Mouse (Mus musculus): ENCODE results near the gene Vtcn1.
A peak's percentile ranks its signal among the peaks of the same experiment; 100 is the strongest.
"Not testable (repeated sequence)": the region's sequence is repeated elsewhere in the genome, so short reads cannot be mapped to it uniquely, and the experiment has no call there.

Vtcn1 gene

DNA sequence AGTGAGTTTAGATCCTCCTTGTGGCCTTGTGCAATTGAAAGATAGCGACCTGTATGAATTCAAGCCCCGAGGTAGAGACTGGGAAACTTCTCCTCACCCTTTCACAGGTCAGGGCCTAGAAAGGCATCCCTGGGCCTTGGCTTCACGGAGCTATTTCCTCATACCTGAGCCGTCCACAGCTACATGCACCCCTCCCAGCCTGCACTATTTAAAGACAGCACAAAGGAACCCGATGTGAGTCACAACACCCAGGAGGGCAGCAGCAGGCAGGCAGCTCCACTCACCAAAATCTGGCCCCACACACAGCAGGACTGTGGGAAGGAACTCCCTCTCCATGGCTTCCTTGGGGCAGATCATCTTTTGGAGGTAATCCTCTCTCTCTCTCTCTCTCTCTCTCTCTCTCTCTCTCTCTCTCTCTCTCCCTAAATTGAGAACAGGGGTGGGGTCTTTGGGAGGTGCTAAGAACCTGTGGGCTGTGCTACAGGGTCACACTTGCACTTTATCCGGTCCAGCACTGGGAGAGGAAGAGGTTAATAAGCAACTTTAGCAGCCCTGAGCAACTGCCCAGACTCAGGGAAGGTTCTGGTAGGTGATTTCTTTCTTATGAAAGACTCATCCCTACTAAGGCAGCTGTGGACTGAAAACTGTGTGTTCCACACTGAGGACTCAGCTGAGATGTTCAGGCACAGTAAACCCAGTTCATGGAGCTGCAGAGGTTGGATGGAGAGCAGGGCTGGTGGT lies at the start of gene Vtcn1:
Vtcn1 (plus strand) TSS at position 235 of the 741 bp plus-strand sequence.
- DNase-seq, result no peak

DNA sequence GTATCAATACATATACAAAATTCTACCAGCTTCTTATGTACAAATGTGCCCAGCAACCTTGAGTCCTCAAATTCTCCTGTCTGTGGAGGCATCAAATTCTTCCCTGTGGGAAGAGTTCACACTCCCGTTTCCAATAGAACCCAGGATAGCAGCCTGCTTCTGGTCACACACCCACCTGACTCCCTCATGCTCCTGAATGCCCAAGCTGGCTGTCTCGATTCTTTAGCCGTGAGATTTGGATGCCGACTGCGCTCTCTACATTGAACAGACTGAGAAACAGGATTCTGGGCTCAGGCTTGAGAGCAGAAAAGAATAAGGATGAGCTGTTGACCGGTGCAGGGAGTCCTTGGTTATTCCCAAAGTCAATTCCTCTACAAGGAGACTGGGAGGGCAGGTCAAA lies 48.3 kb upstream of the Vtcn1 start:
- no peak for DNase-seq

DNA sequence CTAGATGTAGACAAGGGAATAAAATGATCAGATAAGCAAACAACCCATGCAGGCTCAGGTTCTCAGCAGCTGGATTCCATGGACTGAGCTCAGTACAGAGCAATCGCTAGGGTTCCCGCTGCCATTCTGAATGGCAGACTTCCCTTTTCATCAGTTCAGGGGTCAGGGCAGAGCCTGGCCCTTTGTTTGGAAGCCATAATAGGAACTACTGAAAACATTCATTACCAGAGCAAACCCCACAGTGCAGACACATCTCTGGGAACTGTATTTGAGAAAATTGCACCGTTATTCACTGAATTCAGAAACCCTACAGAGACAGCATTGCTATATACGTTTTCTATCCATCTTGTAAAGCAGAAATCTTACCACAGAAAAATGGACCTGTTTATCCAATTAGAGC lies 47.7 kb upstream of the Vtcn1 start:
- DNase-seq, result no peak

DNA sequence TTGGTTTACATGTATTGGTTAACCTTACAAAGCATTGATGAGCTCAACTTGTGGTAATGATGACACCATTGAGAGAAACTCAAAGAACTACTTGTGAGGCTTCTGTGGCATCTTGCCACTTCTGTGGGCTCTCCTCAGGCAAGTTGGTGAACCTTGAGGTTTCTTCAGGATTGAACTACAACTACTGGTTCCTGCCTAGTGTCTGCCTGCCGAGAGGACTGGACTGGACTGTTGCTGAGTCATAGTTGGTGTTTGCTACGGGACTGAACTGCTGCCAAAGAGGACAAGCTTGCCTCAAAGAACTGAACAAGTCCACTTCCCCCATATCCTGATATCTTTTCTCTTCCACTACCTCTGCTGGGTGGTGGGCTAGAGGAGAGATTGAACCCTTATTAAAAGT lies 39.2 kb upstream of the Vtcn1 start:
- no peak for DNase-seq

DNA sequence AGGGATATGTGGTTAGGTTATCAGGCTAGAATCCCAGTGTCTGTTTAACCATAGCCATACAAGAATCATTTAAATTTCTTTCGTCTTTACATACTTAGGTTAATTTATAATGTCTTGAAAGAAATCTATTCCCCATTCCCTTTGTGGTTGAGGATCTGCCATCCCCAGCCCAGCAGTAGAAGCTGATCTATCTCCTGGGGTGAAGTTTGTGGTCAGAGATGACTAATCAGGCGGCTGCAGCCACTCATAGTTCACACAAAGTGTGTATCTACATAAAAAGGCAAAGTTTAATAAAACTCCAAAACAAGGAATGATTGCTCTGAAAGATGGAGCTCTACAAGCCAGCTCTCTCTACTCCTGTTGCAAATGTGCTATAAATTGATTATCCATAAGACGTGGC lies 33.6 kb upstream of the Vtcn1 start:
- DNase-seq, result no peak

DNA sequence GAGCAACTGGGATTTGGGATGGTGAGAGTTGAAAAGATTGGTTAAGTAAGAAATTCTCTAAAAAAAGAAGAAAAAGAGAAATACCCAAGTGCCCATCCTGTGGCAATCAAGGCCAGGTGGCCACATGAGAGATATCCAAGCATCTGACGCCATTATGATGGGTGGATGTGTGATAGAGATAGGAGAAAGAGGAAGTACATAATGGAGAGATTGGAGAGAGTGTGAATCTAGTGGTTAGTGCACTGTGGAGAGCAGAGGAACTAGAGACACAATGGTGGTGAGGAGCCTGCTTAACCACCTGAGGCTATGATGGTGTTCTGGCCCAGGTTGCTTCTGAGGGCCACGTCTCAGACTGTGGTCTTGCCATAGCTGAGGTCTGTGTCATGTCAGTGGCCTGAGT lies 31.9 kb upstream of the Vtcn1 start:
- no peak for DNase-seq

DNA sequence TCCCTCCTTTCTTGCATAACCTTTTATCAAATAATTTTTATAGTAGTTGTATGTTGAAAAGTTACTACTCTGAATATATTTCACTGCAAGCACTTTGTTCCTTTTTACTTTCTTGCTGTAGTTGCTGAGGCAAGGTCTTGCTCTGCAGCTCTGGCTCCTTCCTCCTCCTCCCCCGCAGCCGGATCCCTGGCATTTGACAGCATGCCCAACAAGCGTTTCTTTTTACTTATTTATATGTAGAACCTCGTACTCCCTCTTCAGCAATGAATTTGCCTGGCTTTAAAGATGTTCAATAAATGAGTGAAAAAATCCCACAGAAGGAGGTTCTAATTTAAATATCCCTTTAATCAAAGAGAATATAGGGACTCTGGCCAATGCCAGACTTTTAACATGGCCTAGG lies 28.7 kb upstream of the Vtcn1 start:
- peak; percentile 25 for DNase-seq

DNA sequence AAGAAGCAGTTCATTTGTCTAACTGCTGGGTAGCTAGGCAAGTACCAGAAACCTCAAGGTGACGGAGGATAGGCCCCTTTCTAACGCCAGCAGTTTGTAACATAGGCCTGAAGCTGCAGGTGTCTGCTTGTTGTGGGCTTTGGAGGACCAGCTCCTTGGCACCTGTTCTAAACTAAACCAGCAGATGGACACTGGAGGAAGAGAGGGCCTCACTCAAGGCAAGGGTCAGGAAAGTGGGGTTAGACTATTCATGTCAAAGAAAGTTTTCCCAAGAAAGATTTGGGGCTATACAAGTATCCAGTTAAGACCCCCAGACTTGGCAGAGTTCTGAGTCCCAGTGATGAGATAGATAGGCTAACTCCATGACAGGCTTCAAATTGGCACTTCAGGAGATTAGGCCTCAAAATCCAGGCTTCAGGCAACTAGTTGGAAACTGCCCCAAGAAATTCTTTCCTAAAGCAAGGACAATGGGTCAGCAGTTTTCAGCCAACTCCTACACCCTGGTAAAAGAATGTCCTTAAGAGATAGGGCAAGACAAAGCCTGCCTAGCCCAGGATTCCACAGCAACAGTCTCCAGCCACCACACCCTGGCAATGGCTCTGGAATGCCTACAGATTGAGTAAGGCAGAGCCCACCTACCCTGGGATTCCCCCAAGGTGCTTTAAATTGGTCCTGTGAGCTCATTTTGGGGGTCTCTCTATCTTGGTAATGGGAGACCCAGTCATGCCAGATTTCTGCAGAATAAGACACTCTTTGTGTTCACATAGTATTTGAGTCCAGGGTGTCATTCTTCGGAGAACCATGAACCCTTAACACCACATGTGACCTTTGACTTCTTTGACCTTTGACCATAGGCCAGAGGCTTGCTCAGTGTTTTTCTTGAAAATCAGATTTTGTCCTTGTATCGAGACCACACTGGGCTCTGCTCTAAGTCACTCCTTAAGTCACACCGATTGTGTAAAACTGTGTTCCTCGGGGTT lies 27.8 kb upstream of the Vtcn1 start:
- DNase-seq, result peak; percentile 55

DNA sequence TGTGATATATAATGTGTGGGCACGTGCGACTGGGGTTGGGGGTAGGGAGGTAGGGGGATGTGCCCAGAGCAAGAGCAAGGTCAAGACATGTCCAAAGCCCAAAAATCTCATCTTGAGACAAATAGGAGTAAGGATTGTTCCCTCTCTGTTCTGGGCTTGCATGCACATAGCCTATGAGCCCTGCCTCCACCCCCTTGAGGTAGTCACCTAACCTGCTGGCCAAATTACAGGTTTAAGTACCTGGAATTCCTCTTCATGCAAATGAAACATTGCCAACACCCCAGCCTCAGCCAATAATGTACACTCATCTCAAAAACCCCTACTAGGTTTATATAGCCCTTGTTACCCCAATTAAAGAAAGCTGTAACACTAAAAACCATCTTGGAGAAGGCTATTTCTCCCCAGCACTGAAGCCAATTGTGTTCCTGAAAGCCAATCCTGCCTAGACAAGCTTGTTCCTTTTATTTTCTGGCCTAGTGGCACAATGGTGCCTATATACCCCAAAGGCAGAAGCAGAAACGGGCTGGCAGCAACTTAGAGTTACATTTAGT lies 26.3 kb upstream of the Vtcn1 start:
- DNase-seq, result no peak

DNA sequence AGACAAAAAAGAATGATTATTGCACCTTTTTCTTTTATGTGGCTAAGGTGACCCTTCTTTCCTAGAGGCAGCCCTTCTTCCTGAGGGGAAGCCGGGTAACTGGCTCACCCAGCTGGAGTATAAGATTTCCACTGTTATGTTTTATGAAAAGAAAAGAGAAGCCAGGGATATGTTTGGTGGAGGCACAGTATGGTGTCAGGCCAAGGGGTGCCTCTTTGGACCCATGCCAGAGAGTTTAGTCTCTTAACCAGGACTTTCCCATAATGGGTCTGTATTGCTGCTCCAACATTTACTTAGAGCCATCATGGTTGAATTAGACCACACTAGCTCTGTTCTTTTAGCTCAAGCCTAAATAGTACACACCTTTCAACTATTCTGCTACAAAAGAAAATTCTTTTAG lies 20.3 kb upstream of the Vtcn1 start:
- no peak for DNase-seq

DNA sequence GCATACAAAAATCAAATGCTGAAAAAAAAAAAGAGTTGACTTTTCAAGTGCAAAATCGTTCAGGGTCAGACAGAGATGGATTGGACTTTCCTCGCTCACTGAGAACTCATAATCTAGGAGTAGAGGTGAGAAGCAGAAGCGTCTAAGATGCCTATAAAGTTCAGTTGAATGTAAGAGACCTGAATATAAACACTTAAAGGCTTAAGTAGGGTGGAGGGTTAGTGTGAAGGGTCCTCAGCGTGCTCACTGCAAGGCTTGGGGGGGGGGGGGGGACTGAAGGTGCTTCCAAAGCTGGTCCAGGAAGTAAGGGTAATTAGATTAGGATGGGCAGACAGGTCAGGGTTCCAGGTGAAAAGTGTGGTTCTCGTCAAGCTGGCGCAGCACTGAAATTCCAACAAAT lies 19.3 kb upstream of the Vtcn1 start:
- no peak for DNase-seq

DNA sequence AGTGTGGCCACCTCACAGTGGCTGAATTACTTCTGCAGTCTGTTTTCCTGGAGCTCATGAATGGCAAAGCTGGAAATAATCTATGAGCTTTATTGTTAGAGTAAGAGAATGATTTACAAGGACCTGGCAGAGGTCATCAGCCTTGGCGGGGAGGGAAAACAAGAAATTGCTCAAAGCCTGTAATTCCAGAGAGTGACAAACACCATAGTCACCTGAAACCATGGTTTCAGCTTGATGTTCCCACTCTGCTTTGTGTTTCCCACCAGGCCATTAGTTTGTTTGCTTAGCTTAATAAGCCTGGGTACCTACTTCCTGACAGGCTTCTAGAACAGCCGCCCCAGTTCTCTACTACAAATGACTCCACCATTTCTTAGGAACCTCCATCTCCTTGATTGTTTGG lies 14.8 kb upstream of the Vtcn1 start:
- no peak for DNase-seq

DNA sequence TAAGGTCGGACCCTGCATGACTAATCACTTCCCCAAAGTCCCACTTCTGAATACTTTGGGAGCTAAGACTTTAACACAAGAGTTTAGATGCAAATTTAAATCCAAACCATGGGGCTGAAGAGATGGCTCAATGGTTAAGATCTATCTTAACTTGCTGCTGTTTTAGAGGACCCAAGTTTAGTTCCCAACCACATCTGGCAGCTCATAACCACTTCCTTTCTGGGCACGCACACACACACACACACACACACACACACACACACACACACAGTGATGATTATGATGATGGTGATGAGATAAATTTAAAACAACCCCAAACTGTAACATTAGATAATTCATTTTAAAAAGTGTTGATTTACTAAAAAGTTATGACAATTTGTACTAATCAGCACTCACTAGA lies 13.4 kb upstream of the Vtcn1 start:
- no peak for DNase-seq

DNA sequence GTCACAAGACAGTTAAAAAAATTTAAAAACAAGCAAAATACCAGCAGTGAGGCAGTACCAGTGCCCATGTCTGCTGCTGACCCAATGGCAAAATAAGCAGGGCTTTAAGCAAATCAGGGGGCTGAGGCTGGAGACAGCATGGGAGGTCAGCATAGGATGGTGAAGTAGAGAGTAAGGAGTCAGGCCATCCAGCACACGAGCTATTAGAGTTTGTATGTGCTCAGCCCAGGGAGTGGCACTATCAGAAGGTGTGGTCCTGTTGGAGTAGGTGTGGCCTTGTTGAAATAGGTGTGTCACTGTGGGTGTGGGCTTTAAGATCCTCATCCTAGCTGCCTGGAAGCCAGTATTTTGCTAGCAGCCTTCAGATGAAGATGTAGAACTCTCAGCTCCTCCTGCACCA lies 9.8 kb upstream of the Vtcn1 start:
- DNase-seq, result not testable (repeated sequence)

DNA sequence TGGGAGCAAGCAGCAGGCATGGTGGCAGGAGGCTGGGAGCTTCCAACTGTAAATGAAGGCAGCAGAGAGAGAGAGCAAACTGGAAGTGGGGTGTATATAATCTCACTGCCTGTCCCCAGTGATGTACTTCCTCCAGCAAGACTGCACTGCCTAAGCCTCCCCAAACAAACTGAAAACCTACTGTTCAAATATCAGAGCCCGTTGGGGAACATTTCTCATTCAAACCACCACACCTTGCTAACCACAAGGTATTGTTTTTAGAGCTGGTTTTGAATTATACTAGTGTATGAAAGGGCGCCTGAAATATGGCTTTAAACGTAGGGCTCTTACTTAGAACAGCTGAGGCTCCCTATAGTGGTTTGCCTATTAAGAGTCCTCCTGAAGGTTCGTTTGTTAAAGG lies 6.5 kb upstream of the Vtcn1 start:
- DNase-seq, result no peak

DNA sequence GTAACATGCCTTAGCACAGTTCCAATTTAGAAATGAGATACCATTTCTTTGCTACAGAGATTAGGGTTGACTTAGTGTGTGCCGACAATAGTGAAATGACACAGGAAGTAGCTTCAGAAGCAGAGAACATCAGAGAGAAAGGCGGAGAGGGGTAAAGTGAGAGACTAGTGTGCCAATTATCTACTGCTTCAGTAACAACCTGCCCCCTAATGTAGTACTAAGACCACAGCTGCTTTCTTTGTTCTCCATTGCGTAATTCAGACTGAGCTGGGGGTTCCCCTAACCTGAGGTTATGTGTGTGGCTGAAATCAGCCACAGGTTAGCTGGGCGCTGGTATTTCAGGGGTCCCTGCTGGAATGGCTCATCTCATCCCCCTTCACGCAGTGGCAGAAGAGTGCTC lies 5.7 kb upstream of the Vtcn1 start:
- DNase-seq, result no peak

DNA sequence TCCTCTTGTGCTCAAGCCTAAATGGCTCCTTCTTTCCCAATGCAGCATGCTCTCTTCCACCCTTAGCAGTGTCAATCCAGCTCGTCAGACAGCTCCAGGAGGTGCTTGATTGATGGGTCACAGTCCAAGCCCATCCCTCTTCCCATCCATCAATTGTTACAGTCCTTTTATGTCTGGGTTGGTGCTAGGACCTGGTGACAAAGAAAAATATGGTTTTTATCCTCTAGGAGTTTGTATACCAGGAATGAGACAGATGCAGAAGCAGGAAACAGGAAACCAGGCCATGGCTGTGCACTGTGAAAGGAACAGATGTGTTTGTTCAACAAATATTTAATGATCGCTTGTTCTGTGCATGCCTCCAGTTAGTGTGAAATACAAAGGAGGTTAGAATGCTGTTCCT lies 4.4 kb upstream of the Vtcn1 start:
- DNase-seq, result no peak

DNA sequence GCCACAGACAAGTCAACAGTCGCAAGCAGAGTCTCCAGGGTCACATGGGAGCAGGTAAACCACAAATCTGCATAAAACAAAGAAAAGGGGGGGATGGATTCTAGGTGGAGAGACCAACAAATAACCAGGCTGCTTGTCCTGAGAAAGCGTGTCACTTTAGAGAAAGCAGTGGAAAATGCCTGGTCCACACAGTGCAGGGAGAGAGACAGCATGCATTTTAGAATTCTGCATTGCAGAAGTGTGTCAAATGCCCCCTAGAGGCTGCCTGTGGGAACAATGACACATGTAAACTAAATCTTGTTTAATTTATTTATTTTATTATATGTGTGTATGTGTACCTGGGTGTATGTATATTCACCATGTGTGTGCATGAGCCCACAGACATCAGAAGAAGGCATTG lies 4.0 kb upstream of the Vtcn1 start:
- DNase-seq, result no peak

DNA sequence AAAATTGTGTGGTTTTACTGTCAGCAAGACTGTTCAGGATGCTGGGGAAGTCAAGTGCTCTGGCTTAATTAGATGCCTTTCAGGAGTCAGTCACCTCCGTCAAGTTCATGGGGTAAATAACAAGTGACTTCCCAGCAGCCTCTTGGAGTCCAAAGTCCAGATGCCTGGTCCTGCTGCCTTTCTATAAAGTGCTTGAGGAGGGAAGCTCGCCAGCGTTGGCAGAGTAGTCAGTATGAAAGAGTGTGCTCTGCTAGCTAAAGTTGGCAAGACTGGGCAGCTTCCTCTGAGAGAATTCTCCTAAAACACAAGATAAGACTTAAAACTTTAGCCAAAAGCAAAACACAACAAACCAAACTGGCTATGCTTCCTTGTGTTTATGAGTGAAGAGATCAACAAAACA lies 18.5 kb downstream of the Vtcn1 start:
- no peak for DNase-seq

DNA sequence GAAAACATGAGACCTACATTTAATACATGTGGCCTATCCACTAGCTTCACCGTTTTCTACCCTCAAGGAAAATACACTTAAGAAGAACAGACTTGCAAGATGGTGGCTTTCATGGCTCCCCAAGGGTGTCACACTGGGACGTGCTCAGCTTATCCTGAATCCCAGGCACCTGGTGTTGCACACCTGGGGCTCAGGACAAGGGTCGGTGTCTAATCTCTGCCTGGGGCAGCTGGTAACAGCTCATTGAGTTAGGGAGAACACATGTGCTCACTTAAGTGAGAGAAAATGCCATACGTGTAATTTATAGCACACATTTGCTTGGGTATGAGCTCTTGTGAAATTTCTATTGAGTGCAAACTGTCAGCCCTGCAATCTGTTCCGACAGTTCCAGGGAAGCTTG lies 19.1 kb downstream of the Vtcn1 start:
- DNase-seq, result no peak

DNA sequence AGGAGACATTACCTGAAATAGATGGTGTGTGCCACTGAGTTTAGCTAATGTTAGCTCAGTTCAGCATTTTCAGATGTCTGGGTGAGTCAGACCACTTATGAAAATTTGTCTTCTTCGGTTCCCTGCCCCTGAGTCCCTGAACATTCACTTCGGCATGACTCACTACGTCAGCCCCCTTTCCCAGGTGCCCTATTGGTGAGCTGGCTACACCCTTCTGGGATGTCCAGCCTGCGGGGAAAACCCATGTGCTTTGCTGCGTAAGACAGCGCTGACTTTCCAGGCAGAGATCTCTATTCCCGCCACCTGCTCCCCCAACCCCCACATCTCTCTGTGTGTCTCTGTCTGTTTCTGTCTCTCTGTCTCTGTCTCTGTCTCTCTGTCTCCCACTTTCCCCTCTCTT lies 23.1 kb downstream of the Vtcn1 start:
- no peak for DNase-seq

DNA sequence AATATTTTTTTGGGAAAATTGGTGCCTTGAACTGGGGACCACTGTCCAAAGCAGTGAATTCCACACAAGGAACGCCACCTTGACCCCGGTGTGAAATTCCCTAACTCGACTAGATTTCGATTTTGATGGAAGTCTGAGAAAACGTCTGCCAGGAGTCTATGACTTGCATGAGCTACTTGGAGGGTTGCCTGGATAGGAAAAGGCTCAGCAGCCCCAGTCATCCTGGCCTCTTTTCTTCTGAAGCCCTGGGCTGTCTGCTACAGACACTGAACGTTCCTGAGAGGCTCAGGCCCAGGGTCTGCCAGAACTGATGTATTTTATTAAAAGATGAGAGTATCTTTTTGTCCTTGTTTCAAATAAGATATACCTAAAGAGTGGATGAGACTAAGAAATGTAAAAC lies 25.2 kb downstream of the Vtcn1 start:
- no peak for DNase-seq

DNA sequence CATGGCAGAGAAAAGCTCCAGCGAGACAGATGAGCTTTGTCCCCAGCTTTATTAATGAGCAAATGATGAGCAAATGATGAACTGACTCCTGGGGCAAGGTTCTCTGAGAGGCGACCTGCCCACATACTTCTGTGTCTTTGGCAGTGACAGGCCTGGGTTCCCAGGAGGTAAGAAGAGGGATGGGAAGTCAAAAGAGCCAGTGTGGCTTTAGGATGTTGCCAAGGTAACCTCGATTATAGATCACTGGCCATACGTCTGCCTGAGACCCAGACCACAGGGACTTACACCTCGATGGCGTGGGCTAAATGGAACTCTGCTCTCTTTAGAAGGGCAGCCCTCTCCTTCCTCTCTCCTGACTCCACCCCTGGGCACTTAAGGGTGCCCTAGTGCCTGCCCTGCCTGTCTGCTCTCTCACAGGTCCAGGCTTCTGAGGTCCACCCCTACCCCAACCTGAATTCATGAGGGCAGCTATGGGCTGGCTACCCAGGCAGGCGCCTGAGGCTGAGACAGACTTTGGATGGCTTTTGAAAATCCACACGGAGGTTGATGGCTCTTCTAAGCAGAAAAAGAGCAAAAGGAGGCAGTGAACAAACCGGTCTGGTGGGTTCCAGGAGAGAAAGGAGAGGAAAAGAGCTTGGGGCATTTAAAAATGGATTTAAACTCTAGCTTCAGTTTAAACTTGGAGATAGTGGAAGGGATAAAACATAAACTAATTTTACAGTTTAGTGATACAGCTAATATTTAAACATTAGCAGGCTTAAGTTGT lies 31.0 kb downstream of the Vtcn1 start:
- DNase-seq, result no peak

Data from thymus, postnatal 25 days (tissue).